In genomic region chr10:56485746-56486145, GRCm38 (mm10) we compare ENCODE assay signal across 12 mouse cellular contexts.
"Had no signal": no experiment of that assay in that cellular context is flagged by ENCODE, and none has a peak within 500 bp of the region (broad histone marks: within the 10 kb centered on the region; RNA-seq: fewer than 3 reads in every experiment).

No protein-coding gene starts in this region.

- DNase-seq: kidney, adult 11 months; kidney, adult 9 months; kidney, postnatal 36 days; lung, adult 18-20 months; midbrain, embryonic 14.5 days; retina, postnatal 1 day; right cerebral cortex, postnatal 4 days; spleen, adult 18-20 months had no signal

- H3K4me1 ChIP-seq: neural tube, embryonic 13.5 days had no signal

- H3K27ac ChIP-seq: kidney, postnatal 0 days; limb, embryonic 13.5 days; liver, embryonic 14.5 days; neural tube, embryonic 13.5 days had no signal

- H3K4me3 ChIP-seq: limb, embryonic 13.5 days; neural tube, embryonic 13.5 days had no signal

- H3K36me3 ChIP-seq: limb, embryonic 13.5 days; neural tube, embryonic 13.5 days had no signal

- H3K27me3 ChIP-seq: limb, embryonic 13.5 days; neural tube, embryonic 13.5 days had no signal
